Mouse (Mus musculus) macrophage (primary cell): ENCODE data around the gene Tmem222. TPM values are rescaled to one million over a fixed set of nuclear protein-coding genes. Genes with fewer than 3 reads are reported as not detected.

ENCODE experiments used
- H3K27ac ChIP-seq: fragments of 350-480 bp; formaldehyde crosslinking; 2 replicates; pipeline ENCODE4 v1.9.0; 2021
- H3K36me3 ChIP-seq: fragments of 350-480 bp; formaldehyde crosslinking; 2 replicates; pipeline ENCODE4 v1.9.0; 2021; ENCODE audit errors: inconsistent target
- H3K4me3 ChIP-seq: fragments of 350-480 bp; formaldehyde crosslinking; 2 replicates; pipeline ENCODE4 v1.9.0; 2021; ENCODE audit errors: inconsistent target
- H3K79me2 ChIP-seq: fragments of 350-480 bp; formaldehyde crosslinking; 2 replicates; pipeline ENCODE4 v1.9.0; 2021; ENCODE audit errors: inconsistent target
- WGBS: methylation state at CpG from one replicate; pipeline ENCODE4 v1.1.7; 2026; ENCODE audit warnings: inconsistent platforms; ENCODE audit not compliant: missing documents; 5-methylcytosine and 5-hydroxymethylcytosine counted together
- polyA plus RNA-seq: library from polyadenylated mRNA; stranded (reverse); fragments of 250-400 nt; gene quantifications from 3 replicates; pipeline ENCODE4 v1.2.4, GENCODE M21; 2018; ENCODE audit warnings: inconsistent platforms

Tmem222 gene
- polyA plus RNA-seq, 1 experiment from 2014 or later: 20.5 TPM

DNA sequence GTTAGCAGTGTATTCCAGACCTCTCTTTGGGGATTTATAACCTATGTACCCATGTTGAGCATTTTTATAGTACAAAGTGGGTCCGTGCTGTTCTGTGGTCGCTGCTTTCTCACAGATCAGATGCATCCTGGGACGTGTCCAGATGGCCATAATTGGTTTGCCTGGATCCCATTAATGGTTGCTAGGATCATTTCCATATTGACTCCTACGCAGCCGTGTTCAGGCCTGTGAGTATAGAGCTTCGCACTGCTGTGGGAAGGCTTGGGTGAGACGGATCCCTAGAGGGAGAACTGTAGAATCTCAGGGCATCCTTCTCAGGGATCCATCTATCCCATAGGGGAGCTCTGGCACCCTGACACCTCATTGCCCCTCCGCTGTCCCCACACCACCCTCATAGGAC is 48.0 kb downstream of the Tmem222 start:
- Histone ChIP-seq H3K36me3 (no peaks in the 10 kb centered on the region), H3K79me2 (no peaks in the 10 kb centered on the region), H3K4me3 (no peak overlapping the region), H3K27ac (no peak overlapping the region)
- WGBS: 90% methylated on average over 8 of the region's 8 CpGs

DNA sequence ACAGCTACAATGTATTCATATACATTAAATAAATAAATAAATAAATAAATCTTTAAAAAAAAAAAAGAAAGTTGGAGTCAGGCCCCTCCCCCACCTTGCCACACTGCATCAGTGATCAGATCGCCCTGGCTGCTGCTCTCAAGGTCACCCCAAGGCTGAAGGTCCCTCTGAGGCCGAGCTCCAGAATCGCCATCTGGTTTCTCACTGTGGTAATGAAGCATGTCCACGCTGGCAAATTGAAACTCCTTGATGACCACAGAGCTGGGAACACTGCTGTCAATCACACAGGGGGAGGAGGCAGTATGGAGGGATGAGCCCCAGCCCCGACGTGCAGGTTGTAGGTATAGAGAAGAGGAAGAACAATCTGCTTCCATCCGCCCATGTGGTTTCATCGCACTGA is 50.0 kb downstream of the Tmem222 start:
- Histone ChIP-seq H3K79me2 (no peaks in the 10 kb centered on the region), H3K36me3 (no peaks in the 10 kb centered on the region), H3K27ac (no peak overlapping the region), H3K4me3 (no peak overlapping the region)
- WGBS: 71% methylated on average over 8 of the region's 8 CpGs

DNA sequence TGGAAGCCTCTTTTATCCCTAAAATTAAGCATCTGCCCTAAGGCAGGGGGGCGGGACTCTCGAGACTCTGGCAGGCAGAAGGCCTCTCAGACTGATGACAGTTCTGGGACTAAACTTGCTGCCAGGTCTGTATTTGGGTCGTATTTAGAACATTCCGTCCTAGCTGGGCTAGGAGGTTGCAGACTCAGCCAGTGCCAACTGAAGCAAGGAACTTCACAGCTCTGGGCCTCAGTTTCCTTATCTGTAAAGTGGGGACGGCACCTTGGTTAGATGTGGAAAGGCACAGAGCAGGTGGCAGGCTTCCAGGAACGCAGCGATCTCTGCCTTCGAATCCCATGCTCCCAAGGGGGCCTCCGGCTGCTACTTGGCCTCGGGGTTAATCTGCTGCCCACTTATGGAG is 51.5 kb downstream of the Tmem222 start:
- Histone ChIP-seq H3K4me3 (no peak overlapping the region), H3K27ac (no peak overlapping the region), H3K79me2 (no peaks in the 10 kb centered on the region), H3K36me3 (no peaks in the 10 kb centered on the region)
- WGBS: 82% methylated on average over 10 of the region's 10 CpGs

DNA sequence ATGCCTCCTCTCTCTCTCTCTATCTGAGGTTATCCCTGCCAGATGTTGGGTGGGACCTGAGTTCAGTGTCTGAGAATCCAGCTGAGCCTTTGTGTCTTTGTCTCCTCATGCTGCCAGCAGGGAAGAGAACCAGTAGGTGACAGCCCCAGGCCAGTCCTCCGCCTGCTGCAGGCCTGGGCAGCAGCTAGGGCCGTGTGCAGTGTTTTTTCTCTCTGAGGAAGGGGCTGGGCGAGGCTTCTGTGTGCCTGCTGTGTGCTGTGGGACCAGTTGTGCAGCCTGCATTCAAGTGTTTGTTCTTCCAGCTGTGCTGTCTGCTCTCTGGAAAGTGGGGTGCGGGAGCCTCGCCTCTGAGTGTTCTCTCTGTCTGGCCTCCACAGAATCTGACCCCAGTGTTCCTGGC is 53.7 kb downstream of the Tmem222 start:
- WGBS: 92% methylated on average over 5 of the region's 5 CpGs

DNA sequence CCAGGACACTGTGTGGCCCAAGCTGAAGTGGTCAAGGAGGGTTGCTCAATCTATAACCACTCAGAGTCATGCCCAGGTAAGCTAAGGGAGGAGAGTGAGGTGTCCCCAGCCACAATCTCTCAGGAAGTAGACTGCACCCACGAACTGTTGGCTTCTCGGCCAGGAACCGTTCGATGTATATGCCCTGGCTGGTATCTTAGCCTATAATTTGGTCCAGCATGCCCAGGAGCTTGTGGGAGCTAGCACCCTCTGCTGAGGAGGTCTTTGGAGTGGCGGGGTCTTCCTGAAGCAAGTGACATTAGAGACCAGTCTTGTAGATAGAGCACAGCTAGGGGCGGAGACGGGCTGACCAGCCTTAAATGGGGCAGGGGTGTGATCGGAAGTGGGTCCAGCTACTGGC is 55.9 kb downstream of the Tmem222 start:
- Histone ChIP-seq H3K36me3 (no peaks in the 10 kb centered on the region), H3K79me2 (no peaks in the 10 kb centered on the region), H3K27ac (no peak overlapping the region), H3K4me3 (no peak overlapping the region)
- WGBS: 81% methylated on average over 8 of the region's 8 CpGs

More for the DNA sequence above, 53.7 kb downstream of the Tmem222 start:
- no peaks in the 10 kb centered on the region for H3K36me3 ChIP-seq
- no peaks in the 10 kb centered on the region for H3K79me2 ChIP-seq
- H3K27ac ChIP-seq: no peak overlapping the region
- H3K4me3 ChIP-seq: no peak overlapping the region

DNA sequence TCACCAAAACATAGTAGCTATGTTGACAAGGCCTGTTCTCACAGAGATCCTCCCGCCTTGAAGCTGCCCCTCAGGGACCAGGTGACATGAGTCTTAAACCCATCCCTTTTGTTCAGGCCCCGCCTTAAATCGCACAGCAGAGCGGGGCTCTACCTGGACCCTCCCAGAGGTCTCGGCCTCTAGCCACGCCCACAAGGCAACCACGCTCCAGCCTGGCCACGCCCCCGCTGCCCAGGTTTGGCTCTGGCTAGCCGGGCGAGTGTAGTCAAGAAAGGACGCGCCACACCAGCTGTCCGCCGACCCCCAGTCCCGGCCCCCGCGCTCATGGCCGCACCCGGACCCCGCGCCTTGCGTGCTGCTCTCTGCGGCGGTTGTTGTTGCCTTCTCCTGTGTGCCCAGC is 56.9 kb downstream of the Tmem222 start:
- Histone ChIP-seq H3K36me3 (no peaks in the 10 kb centered on the region), H3K27ac (no peak overlapping the region), H3K4me3 (no peak overlapping the region), H3K79me2 (no peaks in the 10 kb centered on the region)
- 31% methylated on average over 25 of the region's 25 CpGs for WGBS

DNA sequence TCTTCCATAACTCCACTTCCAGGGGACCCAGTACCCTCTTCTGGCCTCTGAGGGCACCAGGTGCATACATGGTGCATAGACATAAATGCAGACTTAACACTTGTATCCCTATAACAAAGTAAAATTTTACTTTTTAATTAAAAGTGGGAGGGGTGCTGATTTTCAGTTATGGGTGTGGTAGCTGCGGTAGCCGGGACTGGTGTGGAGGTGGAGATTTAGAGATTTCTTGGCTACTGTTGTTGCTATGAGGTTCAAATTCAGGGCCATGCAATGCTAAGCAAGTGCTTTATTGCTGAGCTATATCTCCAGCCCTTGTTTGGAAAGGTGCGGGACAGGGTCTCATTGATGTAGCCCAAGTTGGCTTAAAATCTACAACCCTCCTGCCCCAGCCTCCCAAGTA is 58.8 kb downstream of the Tmem222 start:
- Histone ChIP-seq H3K79me2 (no peaks in the 10 kb centered on the region), H3K4me3 (no peak overlapping the region), H3K36me3 (no peaks in the 10 kb centered on the region), H3K27ac (no peak overlapping the region)
- whole genome bisulfite sequencing: 97% methylated on average over 3 of the region's 3 CpGs

DNA sequence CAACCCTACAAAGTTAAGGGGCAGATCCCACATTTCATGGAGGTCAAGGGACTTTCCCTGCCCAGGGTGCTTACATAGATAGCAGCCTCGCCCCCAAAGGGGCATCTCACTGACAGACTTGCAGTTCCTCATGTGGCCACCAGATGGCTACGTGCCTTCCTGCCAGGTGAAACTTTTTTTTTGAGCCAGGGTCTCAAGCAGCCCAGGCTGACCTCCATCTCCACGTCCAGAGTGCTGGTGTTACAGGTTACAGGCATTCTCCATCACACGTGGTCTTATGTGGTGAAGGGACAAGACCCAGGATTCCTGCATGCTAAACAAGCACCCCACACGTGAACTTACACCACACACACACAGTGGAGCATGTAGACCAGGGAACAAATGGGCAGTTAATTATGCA is 60.0 kb downstream of the Tmem222 start:
- H3K36me3 ChIP-seq: no peaks in the 10 kb centered on the region
- no peaks in the 10 kb centered on the region for H3K79me2 ChIP-seq
- no peak overlapping the region for H3K4me3 ChIP-seq
- H3K27ac ChIP-seq: no peak overlapping the region
- 21% methylated on average over 5 of the region's 5 CpGs for WGBS

Other genes with a start within 250 kb of the Tmem222 start
- gene Wasf2, start 147.3 kb downstream of the Tmem222 start, polyA plus RNA-seq: 68.1 to 117 TPM (median 91.5 TPM) in 3 replicates
- gene Cd164l2, start 65.7 kb downstream of the Tmem222 start, polyA plus RNA-seq: not detected in 3 replicates
- not detected in 3 replicates for gene Gpr3, start 65.3 kb downstream of the Tmem222 start, polyA plus RNA-seq
- 0.98 to 3.1 TPM (median 1.5 TPM) in 3 replicates for gene Map3k6, start 37.0 kb downstream of the Tmem222 start, polyA plus RNA-seq
- gene Sytl1, start 14.7 kb downstream of the Tmem222 start, polyA plus RNA-seq: not detected in 3 replicates
- 19.3 to 24.9 TPM (median 22.8 TPM) in 3 replicates for gene Wdtc1, start 75.7 kb upstream of the Tmem222 start, polyA plus RNA-seq
- 18.3 to 27.4 TPM (median 23.8 TPM) in 3 replicates for gene Slc9a1, start 91.9 kb upstream of the Tmem222 start, polyA plus RNA-seq
- not detected in 3 replicates for gene Tent5b, start 202.3 kb upstream of the Tmem222 start, polyA plus RNA-seq
- gene Trnp1, start 220.8 kb upstream of the Tmem222 start, polyA plus RNA-seq: 0.37 to 0.80 TPM (median 0.68 TPM) in 3 replicates
- not detected in 3 replicates for gene Kdf1, start 241.2 kb upstream of the Tmem222 start, polyA plus RNA-seq